Mouse (Mus musculus): ENCODE data around the gene 4930432K21Rik.

Gene 4930432K21Rik

GRCm38 (mm10) chr8:84147769-84148530 is at the start of gene 4930432K21Rik, which contains the start of gene Cc2d1a:
Gene 4930432K21Rik, plus strand, starts transcription at chr8:84148025.
Gene Cc2d1a, minus strand, starts transcription at chr8:84147936.
- DNase-seq (ENCODE audit: extremely low spot score, low read depth, low spot score), result peak; percentile 93

- no peak for DNase-seq (ENCODE audit: extremely low spot score, low read depth, low spot score)
Measured at GRCm38 (mm10) chr8:84098376-84098775, 49.4 kb upstream of the 4930432K21Rik start.

GRCm38 (mm10) chr8:84101476-84102270 is 46.2 kb upstream of the 4930432K21Rik start:
- DNase-seq (ENCODE audit: extremely low spot score, low read depth, low spot score), result no peak

- no peak for DNase-seq (ENCODE audit: extremely low spot score, low read depth, low spot score)
Measured at GRCm38 (mm10) chr8:84103601-84104000, 44.2 kb upstream of the 4930432K21Rik start.

- DNase-seq (ENCODE audit: extremely low spot score, low read depth, low spot score), result no peak
Measured at GRCm38 (mm10) chr8:84104221-84104620, 43.6 kb upstream of the 4930432K21Rik start.

- peak; percentile 99 for DNase-seq (ENCODE audit: extremely low spot score, low read depth, low spot score)
Measured at GRCm38 (mm10) chr8:84104697-84105609, 42.9 kb upstream of the 4930432K21Rik start, which contains the start of gene Dcaf15. Gene Dcaf15, minus strand, starts transcription at chr8:84104768.

GRCm38 (mm10) chr8:84105676-84106075 is 42.1 kb upstream of the 4930432K21Rik start:
- no peak for DNase-seq (ENCODE audit: extremely low spot score, low read depth, low spot score)

- no peak for DNase-seq (ENCODE audit: extremely low spot score, low read depth, low spot score)
Measured at GRCm38 (mm10) chr8:84106216-84107040, 41.4 kb upstream of the 4930432K21Rik start.

- DNase-seq (ENCODE audit: extremely low spot score, low read depth, low spot score), result no peak
Measured at GRCm38 (mm10) chr8:84115646-84116045, 32.2 kb upstream of the 4930432K21Rik start.

GRCm38 (mm10) chr8:84122151-84122550 is 25.7 kb upstream of the 4930432K21Rik start:
- no peak for DNase-seq (ENCODE audit: extremely low spot score, low read depth, low spot score)

GRCm38 (mm10) chr8:84125656-84126055 is 22.2 kb upstream of the 4930432K21Rik start, which contains the start of gene Podnl1:
Gene Podnl1, plus strand, starts transcription at chr8:84125989.
- DNase-seq (ENCODE audit: extremely low spot score, low read depth, low spot score), result no peak

GRCm38 (mm10) chr8:84126742-84127141 is 21.1 kb upstream of the 4930432K21Rik start:
- no peak for DNase-seq (ENCODE audit: extremely low spot score, low read depth, low spot score)

GRCm38 (mm10) chr8:84127202-84127901 is 20.5 kb upstream of the 4930432K21Rik start:
- no peak for DNase-seq (ENCODE audit: extremely low spot score, low read depth, low spot score)

- DNase-seq (ENCODE audit: extremely low spot score, low read depth, low spot score), result no peak
Measured at GRCm38 (mm10) chr8:84128277-84128676, 19.5 kb upstream of the 4930432K21Rik start.

- no peak for DNase-seq (ENCODE audit: extremely low spot score, low read depth, low spot score)
Measured at GRCm38 (mm10) chr8:84130806-84131205, 17.0 kb upstream of the 4930432K21Rik start.

GRCm38 (mm10) chr8:84132225-84132624 is 15.6 kb upstream of the 4930432K21Rik start:
- DNase-seq (ENCODE audit: extremely low spot score, low read depth, low spot score), result no peak

- no peak for DNase-seq (ENCODE audit: extremely low spot score, low read depth, low spot score)
Measured at GRCm38 (mm10) chr8:84137848-84138247, 10.0 kb upstream of the 4930432K21Rik start.

- no peak for DNase-seq (ENCODE audit: extremely low spot score, low read depth, low spot score)
Measured at GRCm38 (mm10) chr8:84140838-84141237, 7.0 kb upstream of the 4930432K21Rik start.

GRCm38 (mm10) chr8:84144636-84145245 is 3.1 kb upstream of the 4930432K21Rik start:
- no peak for DNase-seq (ENCODE audit: extremely low spot score, low read depth, low spot score)

All from hindlimb bud, embryonic 11.5 days (tissue).